In the genomic region with DNA sequence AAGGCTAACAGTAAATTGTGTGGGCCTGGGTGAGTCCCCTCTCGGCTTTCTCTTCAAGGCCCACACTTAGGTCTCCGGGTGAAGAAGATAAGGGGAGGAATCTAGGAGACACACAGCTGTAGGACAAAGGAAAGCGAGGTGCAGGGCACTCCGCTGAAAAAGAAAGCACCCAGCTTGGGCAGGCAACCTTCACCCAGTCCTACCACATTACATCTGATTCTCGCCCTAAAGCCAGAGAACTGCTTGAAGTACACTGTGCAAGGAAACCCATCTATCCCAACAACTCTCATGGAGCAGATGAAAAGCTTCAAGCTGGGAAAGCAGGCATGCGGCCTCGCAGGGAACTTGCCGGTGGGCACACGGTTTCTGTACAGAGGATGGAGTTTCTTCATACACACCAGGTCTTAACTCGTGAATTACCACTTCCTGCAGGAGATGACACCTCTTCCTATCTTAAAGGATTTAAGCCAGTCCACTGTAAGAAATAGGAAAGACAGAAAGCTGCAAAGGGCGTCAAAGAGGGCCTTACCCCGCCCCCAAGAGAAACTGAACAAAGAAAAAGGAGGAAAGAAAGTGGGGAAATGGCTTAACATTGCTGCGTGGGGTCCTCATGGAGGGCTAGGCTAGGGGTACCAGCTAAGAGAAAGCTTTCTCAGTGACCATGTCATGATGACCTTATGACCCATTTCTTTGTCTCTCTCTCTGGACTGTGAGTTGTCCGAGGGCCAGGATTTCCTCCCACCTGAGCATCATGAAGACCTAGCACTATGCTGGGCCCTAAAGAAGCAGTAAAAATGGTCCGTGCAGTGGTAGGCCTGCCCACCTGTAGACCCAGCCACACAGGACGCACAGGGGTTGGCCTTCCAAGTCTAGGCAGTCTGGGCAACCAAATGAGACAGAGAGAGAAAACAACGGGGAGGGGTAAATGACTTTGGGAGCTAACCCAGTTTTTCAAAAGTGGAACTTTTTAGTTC, we compare ENCODE assay signal across 8 mouse cellular contexts. TPM values are rescaled to one million over a fixed set of nuclear protein-coding genes. Genes with fewer than 3 reads are reported as not detected.
DNase-seq lines count a peak whose midpoint lies in the region; ATAC-seq and TF ChIP-seq lines count a peak whose summit lies in the region.

No protein-coding gene starts in this region.

- no peaks in the 10 kb centered on the region for H3K9me3 ChIP-seq in lung, embryonic 14.5 days (ENCODE audit: low read depth, low read length)
- H3K9me3 ChIP-seq in liver, embryonic 11.5 days (ENCODE audit: control insufficient read depth, low read length), result no peaks in the 10 kb centered on the region
- H3K9me3 ChIP-seq in stomach, embryonic 16.5 days (replicated peaks; ENCODE audit: control insufficient read depth, low read length), result no peaks in the 10 kb centered on the region

- TF ChIP-seq CTCF in lung, embryonic 14.5 days (IDR thresholded peaks at IDR 0.05; ENCODE audit: low read depth), result no peak
- no peak for TF ChIP-seq CTCF in cortical plate, adult 2 months (IDR thresholded peaks at IDR 0.05; ENCODE audit: extremely low read depth, insufficient read depth, low read length)

- no peaks in the 10 kb centered on the region for H3K27me3 ChIP-seq in lung, embryonic 14.5 days (ENCODE audit: insufficient read depth, low read length)
- no peaks in the 10 kb centered on the region for H3K27me3 ChIP-seq in liver, embryonic 11.5 days (replicated peaks; ENCODE audit: control insufficient read depth, insufficient read depth, low read length)
- H3K27me3 ChIP-seq in stomach, embryonic 16.5 days (ENCODE audit: control insufficient read depth, insufficient read depth, low read length), result no peaks in the 10 kb centered on the region

- H3K4me2 ChIP-seq in lung, embryonic 14.5 days, result peak overlapping the region; percentile 88
- peak overlapping the region; percentile 95 for H3K4me2 ChIP-seq in liver, embryonic 11.5 days
- peak overlapping the region; percentile 89 for H3K4me2 ChIP-seq in stomach, embryonic 16.5 days (ENCODE audit: low read depth, low read length)

- H3K9ac ChIP-seq in lung, embryonic 14.5 days, result peak overlapping the region; percentile 64
- peak overlapping the region; percentile 72 for H3K9ac ChIP-seq in liver, embryonic 11.5 days (ENCODE audit: low read depth, low read length)
- H3K9ac ChIP-seq in stomach, embryonic 16.5 days (ENCODE audit: low read length), result peak overlapping the region; percentile 84

- intact Hi-C loops in heart, postnatal 36 days (cut with DNase I), result no loop called here

- ATAC-seq in lung, embryonic 14.5 days (ENCODE audit: insufficient read depth), result no peak
- no peak for ATAC-seq in liver, embryonic 11.5 days (replicated peaks; ENCODE audit: low FRiP score)
- ATAC-seq in stomach, embryonic 16.5 days (ENCODE audit: insufficient read depth, low FRiP score), result no peak

- peak overlapping the region; percentile 89 for H3K4me3 ChIP-seq in lung, embryonic 14.5 days (ENCODE audit: low read depth, low read length)
- peak overlapping the region; percentile 94 for H3K4me3 ChIP-seq in cortical plate, adult 2 months (ENCODE audit: insufficient read depth, low read length)
- H3K4me3 ChIP-seq in liver, embryonic 11.5 days (ENCODE audit: low read depth, low read length), result peak overlapping the region; percentile 75
- peak overlapping the region; percentile 90 for H3K4me3 ChIP-seq in stomach, embryonic 16.5 days (replicated peaks; ENCODE audit: low read length)

- no peak for TF ChIP-seq POLR2A in cortical plate, adult 2 months (IDR thresholded peaks at IDR 0.05; ENCODE audit: extremely low read depth, insufficient read depth, low read length)

- peak overlapping the region; percentile 81 for H3K27ac ChIP-seq in lung, embryonic 14.5 days (ENCODE audit: low read depth)
- H3K27ac ChIP-seq in cortical plate, adult 2 months (ENCODE audit: insufficient read depth, low read length), result peak overlapping the region; percentile 92
- H3K27ac ChIP-seq in liver, embryonic 11.5 days (ENCODE audit: low read depth, low read length), result peak overlapping the region; percentile 95
- peak overlapping the region; percentile 98 for H3K27ac ChIP-seq in stomach, embryonic 16.5 days (ENCODE audit: low read length)

- peaks cover 20% of the 10 kb centered on the region for H3K4me1 ChIP-seq in lung, embryonic 14.5 days (ENCODE audit: insufficient read depth)
- peaks cover 3% of the 10 kb centered on the region; the same call in 1 of the 2 replicates for H3K4me1 ChIP-seq in cortical plate, adult 2 months (ENCODE audit: control insufficient read depth, insufficient read depth, low read length)
- peaks cover 24% of the 10 kb centered on the region for H3K4me1 ChIP-seq in liver, embryonic 11.5 days (replicated peaks; ENCODE audit: control insufficient read depth, insufficient read depth, low read length)
- peaks cover 27% of the 10 kb centered on the region for H3K4me1 ChIP-seq in stomach, embryonic 16.5 days (ENCODE audit: control insufficient read depth, insufficient read depth, low read length)

- 45% methylated on average over 17 of the region's 17 CpGs for WGBS in lung, embryonic 14.5 days
- WGBS in liver, embryonic 11.5 days, result 47% methylated on average over 17 of the region's 17 CpGs
- 57% methylated on average over 17 of the region's 17 CpGs for WGBS in stomach, embryonic 16.5 days

- peak; percentile 33 for DNase-seq in lung, embryonic 14.5 days
- DNase-seq in lung, postnatal 25 days (ENCODE audit: low spot score), result no peak
- peak; percentile 46 to 54 for DNase-seq in heart, postnatal 36 days
- peak; percentile 50 for DNase-seq in liver, embryonic 11.5 days (ENCODE audit: low spot score)
- no peak for DNase-seq in spleen, postnatal 10 days (ENCODE audit: low spot score in 2 of 2)
- DNase-seq in urinary bladder, postnatal 14 days (ENCODE audit: low spot score), result no peak

- no peaks in the 10 kb centered on the region for H3K36me3 ChIP-seq in lung, embryonic 14.5 days (ENCODE audit: insufficient read depth)
- H3K36me3 ChIP-seq in liver, embryonic 11.5 days (ENCODE audit: control insufficient read depth, insufficient read depth, low read length), result no peaks in the 10 kb centered on the region
- H3K36me3 ChIP-seq in stomach, embryonic 16.5 days (ENCODE audit: control insufficient read depth, insufficient read depth, low read length), result no peaks in the 10 kb centered on the region

RNA-seq across cellular contexts. Expression of a gene that starts 1.1 kb away (rescaled TPM):
- 62.4 and 66.5 TPM in 2 replicates for polyA plus RNA-seq in lung, embryonic 14.5 days (2014; fragmentation: Nextera tagmentation; extraction: Ambion mirVana)
- 353 and 368 TPM in 2 replicates for polyA plus RNA-seq in cortical plate, adult 2 months (2012; rRNA removed)
- 100 to 1,000 TPM; 145 to 186 TPM for total RNA-seq in heart, postnatal 36 days (2021)
- 19.5 and 23.2 TPM in 2 replicates for polyA plus RNA-seq in liver, embryonic 11.5 days (2014; fragmentation: Nextera tagmentation; extraction: Ambion mirVana)
- 32.0 and 34.3 TPM in 2 replicates for polyA plus RNA-seq in stomach, embryonic 16.5 days (2015; fragmentation: Nextera tagmentation; extraction: Ambion mirVana)

Comparison
In these comparisons a context has a peak if more than half of its experiments do, and no peak if none do; other contexts are left out.
1. DNase-seq: peak in lung, embryonic 14.5 days (single experiment), heart, postnatal 36 days (2 of 2) and liver, embryonic 11.5 days (single experiment); none in lung, postnatal 25 days (single experiment), spleen, postnatal 10 days (0 of 2) and urinary bladder, postnatal 14 days (single experiment).
2. Peak in every context shown above with its lines, with median percentiles within 50 percentile points of each other: H3K27ac ChIP-seq, H3K4me2 ChIP-seq, H3K4me3 ChIP-seq and H3K9ac ChIP-seq.